Mouse (Mus musculus) embryonic fibroblast, embryonic 13.5 days (primary cell): ENCODE measurements around the gene H6pd. TPM values are rescaled to one million over a fixed set of nuclear protein-coding genes. Genes with fewer than 3 reads are reported as not detected.

Experiments used
- H3K27ac ChIP-seq: 2 replicates; pipeline ENCODE4 v1.5.1; 2012; ENCODE audit warnings: low read length, control low read depth, inconsistent platforms; ENCODE audit not compliant: insufficient read depth
- H3K4me1 ChIP-seq: 2 replicates; pipeline ENCODE4 v1.6.1; 2011; ENCODE audit warnings: low read length; ENCODE audit not compliant: control insufficient read depth, insufficient read depth
- H3K4me3 ChIP-seq: 2 replicates; pipeline ENCODE4 v1.5.1; 2011; ENCODE audit warnings: mild to moderate bottlenecking, control low read depth, low read length; ENCODE audit not compliant: insufficient read depth
- CTCF ChIP-seq: IDR thresholded peaks from 2 replicates; pipeline ENCODE4 v1.5.1; 2011; ENCODE audit warnings: mild to moderate bottlenecking, control low read depth, low read length, moderate library complexity, borderline replicate concordance; ENCODE audit not compliant: insufficient read depth
- POLR2A ChIP-seq: IDR thresholded peaks from 2 replicates; pipeline ENCODE4 v1.6.1; 2011; ENCODE audit warnings: low read depth, mild to moderate bottlenecking, control low read depth, low read length, moderate library complexity
- polyA plus RNA-seq: library from polyadenylated mRNA; stranded (reverse); fragments of >200 nt; gene quantifications from 2 replicates; pipeline ENCODE4 v1.2.4, GENCODE M21; 2011; ENCODE audit warnings: low read depth; ENCODE audit not compliant: missing spikeins, insufficient read length

Gene H6pd
- polyA plus RNA-seq, 1 experiment = 59.2 TPM

DNA sequence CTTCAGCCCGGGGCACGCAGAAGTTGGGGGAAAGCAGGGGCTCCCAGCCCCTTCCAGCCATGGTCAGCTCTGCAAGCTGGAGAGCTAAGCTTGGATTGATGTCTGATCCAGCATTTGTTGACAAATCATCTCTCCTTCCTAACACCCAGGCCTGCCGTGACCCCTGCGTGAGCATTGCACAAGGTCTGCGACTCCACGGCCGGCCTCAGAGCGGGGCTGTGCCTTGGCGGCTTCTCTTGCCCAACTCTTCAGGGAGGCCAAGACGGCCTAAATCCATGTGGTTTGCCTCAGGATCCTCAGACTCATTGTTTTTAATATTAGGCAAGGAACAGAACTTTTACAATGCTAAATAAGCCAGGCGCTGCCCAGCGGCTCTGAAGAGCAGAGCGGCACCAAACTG, 57.6 kb downstream of the H6pd start:
- Histone ChIP-seq H3K27ac (no peak overlapping the region), H3K4me1 (peaks cover 35% of the 10 kb centered on the region), H3K4me3 (no peak overlapping the region)
- TF ChIP-seq POLR2A = no peak
- TF ChIP-seq CTCF = no peak

GRCm38 (mm10) chr4:149949691-149950090, 59.1 kb downstream of the H6pd start:
- H3K4me1 ChIP-seq = peaks cover 36% of the 10 kb centered on the region
- TF ChIP-seq CTCF (no peak), POLR2A (no peak)
- no peak overlapping the region for H3K4me3 ChIP-seq
- no peak overlapping the region for H3K27ac ChIP-seq

GRCm38 (mm10) chr4:149948119-149948518, 60.7 kb downstream of the H6pd start:
- no peak for TF ChIP-seq POLR2A
- no peak for TF ChIP-seq CTCF
- no peak overlapping the region for H3K4me3 ChIP-seq
- H3K27ac ChIP-seq = no peak overlapping the region
- H3K4me1 ChIP-seq = peaks cover 40% of the 10 kb centered on the region

- H3K27ac ChIP-seq = no peak overlapping the region
These were observed 61.4 kb downstream of the H6pd start for GRCm38 (mm10) chr4:149947396-149947795.

GRCm38 (mm10) chr4:149945194-149945593, 63.6 kb downstream of the H6pd start:
- H3K4me1 ChIP-seq = peaks cover 45% of the 10 kb centered on the region
- H3K27ac ChIP-seq = no peak overlapping the region

More at GRCm38 (mm10) chr4:149947396-149947795, 61.4 kb downstream of the H6pd start:
- no peak for TF ChIP-seq CTCF
- TF ChIP-seq POLR2A = no peak
- Histone ChIP-seq H3K4me3 (no peak overlapping the region), H3K4me1 (peaks cover 38% of the 10 kb centered on the region)

DNA sequence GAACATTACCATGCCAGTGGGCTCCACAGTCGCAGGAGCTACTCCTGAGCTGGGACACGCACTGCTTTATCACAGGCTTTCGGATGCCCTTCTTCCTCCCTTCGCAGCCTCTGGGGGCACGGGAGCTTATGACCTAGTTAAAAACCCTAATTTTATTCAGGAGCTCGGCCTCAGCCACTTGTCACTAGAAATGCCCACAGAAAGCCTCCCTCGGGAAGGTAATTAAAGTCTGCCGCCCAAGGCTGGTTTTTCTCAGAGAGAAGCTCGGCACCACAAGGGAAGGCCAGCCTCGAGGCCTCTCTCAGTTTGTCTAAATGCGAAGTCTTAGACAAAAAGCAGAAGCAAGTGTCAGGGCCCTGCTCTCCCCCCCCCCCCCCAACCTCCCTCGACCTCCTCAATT, 64.6 kb downstream of the H6pd start:
- no peak overlapping the region for H3K4me3 ChIP-seq
- H3K4me1 ChIP-seq = peaks cover 45% of the 10 kb centered on the region
- H3K27ac ChIP-seq = peak overlapping the region; percentile 54; the same call in 1 of the 2 replicates
- TF ChIP-seq CTCF (no peak), POLR2A (no peak)

More at GRCm38 (mm10) chr4:149945194-149945593, 63.6 kb downstream of the H6pd start:
- H3K4me3 ChIP-seq = peak overlapping the region; percentile 34
- no peak for TF ChIP-seq POLR2A
- no peak for TF ChIP-seq CTCF

GRCm38 (mm10) chr4:149942831-149943741, 65.7 kb downstream of the H6pd start:
- peak overlapping the region; percentile 54 for H3K27ac ChIP-seq
- TF ChIP-seq CTCF = no peak
- no peak for TF ChIP-seq POLR2A
- no peak overlapping the region for H3K4me3 ChIP-seq
- H3K4me1 ChIP-seq = peaks cover 42% of the 10 kb centered on the region

- TF ChIP-seq CTCF = no peak
- no peak for TF ChIP-seq POLR2A
- Histone ChIP-seq H3K4me1 (peaks cover 31% of the 10 kb centered on the region), H3K4me3 (no peak overlapping the region), H3K27ac (no peak overlapping the region)
These were observed 67.6 kb downstream of the H6pd start for GRCm38 (mm10) chr4:149941067-149941755.

DNA sequence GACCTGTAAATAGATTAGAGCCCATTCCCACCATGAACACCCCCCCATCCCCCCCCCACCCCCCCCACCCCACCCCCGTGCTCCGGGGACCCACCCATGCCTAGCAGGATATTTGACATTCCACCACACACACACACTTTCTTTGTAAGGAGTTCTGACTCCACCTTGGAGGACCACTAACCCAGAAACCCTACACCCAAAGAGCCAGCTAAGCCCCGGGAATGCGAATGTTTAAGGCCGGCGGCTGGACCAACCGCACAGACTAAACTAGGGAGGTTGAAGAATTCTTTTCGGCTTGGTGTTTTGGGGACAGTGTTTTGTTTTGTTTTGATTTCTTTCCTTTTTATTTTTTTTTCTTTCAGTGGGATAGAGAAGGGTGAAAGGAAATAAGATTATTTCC, 70.1 kb downstream of the H6pd start:
- Histone ChIP-seq H3K4me1 (peaks cover 21% of the 10 kb centered on the region), H3K27ac (no peak overlapping the region), H3K4me3 (no peak overlapping the region)
- TF ChIP-seq CTCF = no peak
- TF ChIP-seq POLR2A = no peak
